Mouse (Mus musculus) forelimb bud, embryonic 11.5 days (tissue): ENCODE results near the gene Frem1.
A peak's percentile ranks its signal among the peaks of the same experiment; 100 is the strongest.

Source experiments
- DNase-seq: peaks from one replicate; pipeline ENCODE4 v3.0.0-alpha.2; 2012; ENCODE audit warnings: low read depth, low spot score

Gene Frem1

DNA sequence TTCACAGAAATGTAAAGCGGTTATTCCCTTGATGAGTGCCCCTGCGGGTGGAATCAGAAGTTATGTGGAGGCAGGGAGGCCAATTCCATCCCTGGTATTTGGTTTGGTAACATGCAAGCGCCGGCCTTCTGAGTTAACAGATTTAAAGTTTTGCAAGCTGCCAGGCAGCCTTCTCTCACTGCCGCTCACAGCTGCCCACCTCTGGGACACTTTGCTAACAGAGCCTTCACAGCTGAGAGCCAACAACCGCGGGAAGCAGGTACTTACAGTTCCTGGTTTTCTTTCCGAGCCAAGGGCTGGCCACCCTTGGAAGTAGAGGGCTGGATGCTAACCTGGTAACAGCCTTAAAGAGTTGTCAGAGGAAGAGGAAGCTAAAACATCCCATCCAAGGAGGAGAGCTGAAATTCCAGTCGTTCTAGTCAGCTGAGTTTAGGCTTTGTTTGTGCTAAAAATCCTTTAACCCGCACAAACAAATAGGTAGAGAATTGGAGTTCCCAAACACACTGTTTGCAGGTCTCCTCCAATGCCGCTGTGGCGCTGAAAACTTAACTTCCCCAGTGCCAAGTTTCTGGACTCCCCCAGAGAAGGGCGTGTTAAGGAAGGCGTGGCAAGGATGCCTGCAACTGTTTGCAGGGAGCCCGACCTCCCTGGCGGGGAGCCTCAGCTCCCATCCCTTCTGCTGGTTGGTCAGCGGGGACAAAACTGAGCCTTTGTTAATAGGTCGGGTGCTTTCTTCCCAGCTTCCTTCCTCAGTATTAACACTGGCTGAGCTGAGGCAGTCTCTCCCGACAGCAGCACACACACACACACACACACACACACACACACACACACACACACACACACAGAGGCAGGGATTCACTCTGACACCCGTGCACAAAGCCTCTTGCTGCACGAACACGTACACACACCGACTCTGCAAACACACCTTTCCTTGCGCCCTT, at the start of gene Frem1:
TSS of gene Frem1 (minus strand) at position 706 of the 944 bp plus-strand sequence.
- DNase-seq, result peak; percentile 69

DNA sequence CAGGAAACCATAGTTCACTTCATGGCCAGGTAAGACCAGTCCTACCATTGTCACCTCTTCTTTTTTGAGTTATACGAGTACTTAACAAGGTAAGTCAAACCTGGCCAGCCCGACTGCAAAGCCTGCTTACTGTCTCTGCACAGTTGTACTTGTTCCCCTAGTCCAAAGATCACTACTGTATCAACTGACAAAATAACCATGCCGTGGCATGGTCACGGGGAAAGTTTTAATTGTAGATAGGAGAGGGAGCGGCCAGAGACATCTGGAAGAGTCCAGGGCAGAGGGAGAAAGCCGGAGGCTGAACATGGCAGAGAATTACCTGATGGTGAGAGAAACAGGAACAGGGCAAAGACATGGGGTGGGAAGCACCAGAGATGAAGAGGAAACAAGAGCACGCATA, 46.9 kb upstream of the Frem1 start:
- no peak for DNase-seq

DNA sequence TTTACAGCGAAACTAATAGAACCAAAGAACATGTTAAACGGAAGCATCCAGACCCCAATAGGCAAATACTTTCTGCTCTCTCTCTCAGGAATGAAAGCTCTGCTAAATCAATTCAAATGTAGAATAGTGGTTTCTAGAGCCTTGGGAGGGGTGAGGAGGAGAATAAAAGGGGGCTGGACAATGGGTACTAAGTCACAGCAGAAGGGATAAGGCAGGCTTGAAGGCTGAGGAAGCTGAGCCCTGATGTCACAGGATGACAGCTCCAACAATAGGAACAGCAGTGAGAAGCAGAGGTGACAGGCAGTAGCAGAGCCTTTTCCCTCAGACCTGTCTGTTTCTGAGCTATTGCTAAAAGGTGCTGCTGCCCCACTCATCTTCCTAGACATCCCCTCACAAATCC, 41.8 kb upstream of the Frem1 start:
- DNase-seq, result no peak

DNA sequence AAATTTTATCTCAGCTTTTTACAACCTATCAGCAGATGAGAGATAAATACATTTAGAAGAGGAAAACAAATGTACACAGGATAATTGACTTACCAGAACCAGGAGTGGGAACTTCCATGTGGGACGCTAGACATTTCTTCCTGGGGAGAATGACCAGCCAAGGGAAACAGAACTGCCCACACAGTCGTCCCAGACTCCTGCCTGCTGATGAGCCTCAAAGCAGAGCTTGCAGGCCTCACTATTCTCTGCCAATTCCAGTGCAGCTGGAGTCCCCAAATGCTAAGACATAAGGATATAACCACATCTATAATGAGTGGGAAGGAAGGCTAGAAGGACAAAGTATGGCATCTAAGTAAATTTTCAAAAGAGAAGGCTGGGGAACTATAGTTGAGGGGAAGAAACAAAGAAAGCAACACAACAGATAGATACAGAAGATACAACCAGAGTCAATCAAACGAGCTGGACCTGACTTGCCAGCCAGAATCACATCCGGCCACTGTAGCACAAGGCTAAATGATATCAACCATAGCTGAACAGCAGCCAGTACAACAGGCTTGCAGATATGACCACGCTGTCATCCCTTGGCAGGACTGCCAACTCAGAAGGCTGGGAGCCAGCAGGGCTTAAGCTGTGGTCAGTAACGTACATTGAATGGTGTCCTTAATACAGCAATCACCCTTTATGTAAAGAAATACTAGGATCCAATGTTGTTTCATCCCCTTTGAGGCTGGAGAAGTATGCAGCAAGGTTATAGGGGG, 38.7 kb upstream of the Frem1 start:
- DNase-seq, result no peak

DNA sequence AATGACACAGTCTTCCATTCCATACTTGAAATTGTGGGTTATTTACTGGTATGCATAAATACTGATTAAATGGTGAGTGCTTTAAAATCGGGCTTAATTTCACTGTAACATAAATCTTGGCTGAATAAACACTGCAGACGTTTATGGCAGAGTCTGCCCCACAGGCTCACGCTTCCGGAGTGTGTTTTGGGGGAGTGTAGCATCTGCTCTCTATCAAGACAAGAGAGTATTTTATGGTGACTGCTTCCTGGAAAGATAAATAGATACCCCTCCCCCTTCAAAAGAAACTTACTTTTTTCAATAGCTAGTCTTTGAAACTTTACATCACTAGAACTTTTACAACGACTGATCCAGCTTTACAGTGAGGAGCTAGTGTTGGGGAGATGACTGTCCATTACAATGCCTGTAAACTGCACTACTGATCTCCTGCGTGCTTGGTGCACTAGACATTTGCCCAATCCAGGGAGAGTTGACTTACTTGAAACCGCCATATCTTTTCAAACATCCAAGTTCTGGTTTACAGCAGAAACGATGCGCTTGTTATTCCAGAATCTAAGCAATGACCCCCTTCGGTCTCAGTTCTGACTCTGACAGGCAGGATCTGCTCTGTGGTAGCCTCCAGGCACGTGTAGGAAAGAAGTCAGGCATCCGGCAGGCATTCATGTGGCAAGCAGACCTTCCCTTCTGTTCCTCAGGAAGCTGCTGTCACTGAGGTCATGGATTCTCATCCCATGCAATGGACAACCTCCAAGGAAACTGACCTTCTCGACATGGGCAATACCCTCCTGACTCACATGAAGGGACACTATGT, 28.4 kb upstream of the Frem1 start:
- peak; percentile 26 for DNase-seq

DNA sequence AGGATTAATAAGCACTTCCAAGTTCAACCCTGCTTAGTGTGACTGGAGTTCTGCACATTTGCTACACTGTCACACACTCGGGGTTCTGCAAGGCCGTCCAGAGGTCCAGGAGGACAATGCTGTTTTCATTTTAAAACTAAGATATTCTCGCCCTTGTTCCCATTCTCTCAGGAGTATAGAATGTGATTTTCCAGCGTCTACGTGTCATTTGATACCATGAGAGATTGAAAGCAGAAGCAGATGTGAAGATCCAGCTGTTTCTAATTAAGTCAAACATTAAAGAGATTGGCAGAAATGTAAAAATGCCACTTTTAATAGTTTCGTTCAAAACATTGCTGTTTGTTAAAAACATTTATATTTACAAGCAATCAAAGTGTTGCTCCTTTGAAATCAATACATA, 12.1 kb upstream of the Frem1 start:
- DNase-seq, result peak; percentile 84

DNA sequence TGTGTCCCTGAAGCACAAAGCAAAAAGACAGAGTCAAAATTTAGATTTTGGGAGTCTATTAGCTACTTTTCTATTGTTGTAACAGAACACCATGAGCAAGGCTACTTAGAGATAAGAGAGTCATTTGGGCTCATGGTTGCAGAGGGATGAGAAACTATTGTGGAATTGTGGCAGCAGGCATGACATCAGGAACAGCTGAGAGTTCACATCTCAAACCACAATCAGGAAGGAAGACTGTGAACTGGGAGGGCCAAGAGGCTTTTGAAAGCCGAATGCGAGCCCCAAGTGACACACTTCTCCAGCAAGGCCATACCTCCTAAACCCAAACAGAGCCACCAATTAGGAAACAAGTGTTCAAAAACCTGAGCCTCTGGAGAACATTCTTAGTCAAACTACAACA, 9.4 kb upstream of the Frem1 start:
- no peak for DNase-seq

DNA sequence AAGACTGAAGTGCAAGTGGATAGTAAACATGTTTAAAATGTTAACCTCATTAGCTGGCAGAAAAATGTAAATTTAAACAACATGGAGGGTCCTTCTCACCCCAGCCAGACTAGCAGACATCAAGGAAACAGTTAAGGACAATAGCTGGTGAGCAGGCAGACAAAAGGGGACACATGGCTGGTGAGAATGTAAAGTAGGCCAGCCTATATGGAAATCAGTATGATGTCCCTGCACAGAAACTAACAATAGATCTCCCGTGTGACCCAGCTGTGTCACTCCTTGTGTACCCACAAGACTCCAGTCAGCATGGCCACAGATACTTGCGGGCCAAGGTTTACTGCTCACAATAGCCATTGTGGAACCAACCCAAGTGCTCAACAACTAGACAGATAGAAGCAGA, 6.5 kb upstream of the Frem1 start:
- no peak for DNase-seq

DNA sequence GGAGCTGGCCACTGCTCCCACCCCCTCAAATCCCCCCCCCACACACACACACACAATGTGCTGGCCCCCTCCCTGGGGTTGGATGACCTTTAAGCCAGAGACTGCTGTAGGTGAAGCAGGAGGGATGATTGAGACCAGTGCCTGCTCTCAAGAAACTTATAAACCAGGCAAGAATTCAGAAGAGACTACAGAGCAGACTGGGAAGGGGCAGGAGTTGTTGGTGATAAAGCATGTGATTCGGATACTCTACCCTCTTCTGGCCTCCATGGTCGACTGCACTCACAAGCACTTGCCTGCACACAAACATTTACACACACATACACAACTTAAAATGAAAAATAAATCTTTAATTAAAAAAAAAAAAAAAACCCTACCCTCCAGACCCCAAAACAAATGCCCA, 6.0 kb upstream of the Frem1 start:
- DNase-seq, result no peak

DNA sequence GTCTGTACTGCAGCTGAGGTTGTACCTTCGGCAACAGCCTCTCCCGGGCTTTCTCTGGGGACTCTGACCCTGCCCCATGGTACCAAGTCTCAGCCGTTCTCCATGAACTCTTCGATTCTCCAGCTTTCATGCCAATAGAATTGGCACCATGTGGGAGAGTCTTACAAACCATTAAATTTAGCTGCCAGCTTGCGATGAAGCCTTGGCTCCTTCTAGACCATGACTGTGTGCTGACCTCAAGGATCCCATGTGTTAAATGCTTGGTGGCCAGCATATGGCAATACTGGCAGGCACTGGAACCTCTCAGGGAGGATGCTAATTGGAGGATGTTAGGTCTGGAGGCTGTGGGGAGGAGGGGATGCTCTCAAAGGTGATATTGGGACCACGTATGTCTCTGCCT, 4.4 kb upstream of the Frem1 start:
- no peak for DNase-seq

DNA sequence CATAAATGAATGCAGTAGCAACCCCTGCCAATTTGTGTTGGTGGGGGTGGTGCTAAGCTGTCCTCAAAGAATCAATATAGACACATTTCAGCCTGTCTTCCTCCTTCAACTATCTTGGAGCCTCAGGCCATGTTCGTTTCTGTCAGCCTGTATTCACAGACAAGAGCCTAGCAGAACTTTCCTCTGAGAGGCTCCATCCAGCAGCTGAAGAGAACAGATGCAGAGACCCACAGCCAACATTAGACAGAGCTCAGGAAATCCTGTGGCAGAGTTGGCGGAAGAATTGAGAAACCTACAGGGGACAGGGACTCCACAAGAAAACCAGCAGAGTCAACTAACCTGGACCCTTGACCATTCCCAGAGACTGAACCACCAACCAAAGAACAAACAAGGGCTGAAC, 3.3 kb upstream of the Frem1 start:
- DNase-seq, result no peak

DNA sequence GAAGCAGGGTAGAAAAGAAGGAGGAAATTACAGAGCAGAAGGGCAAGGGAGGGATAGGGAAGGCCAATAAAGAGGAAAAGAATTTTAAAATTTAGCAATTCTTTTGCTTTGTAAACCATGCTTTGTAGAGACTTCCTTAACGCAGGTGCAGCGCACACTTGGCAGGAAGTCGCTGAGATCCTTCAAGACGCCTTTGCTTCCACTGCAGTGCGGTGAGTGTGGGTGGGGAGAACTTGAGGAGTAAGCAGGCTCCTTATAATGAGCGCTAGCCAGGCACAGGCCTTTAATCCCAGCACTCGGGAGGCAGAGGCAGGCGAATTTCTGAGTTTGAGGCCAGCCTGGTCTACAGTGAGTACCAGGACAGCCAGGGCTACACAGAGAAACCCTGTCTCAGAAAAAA, 1.1 kb upstream of the Frem1 start:
- no peak for DNase-seq

DNA sequence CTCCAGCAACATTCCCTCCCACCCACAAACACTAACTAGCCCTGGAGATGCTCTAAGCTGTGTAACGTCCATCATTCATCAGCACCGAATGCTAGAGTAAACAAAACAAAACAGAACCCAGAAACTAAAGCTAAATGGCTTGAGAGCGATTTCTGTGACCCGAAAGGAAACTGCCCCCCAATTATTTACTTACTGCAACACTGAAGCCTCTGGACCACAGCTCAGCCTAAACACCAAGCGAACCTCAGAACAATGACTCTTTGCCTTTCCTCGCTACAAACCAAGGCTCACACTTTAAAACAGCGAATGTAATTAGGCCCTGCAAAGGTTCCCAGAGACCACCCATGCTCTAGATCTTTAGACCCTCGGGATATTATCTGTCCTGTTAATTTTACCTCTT, 963 bp downstream of the Frem1 start:
- no peak for DNase-seq

DNA sequence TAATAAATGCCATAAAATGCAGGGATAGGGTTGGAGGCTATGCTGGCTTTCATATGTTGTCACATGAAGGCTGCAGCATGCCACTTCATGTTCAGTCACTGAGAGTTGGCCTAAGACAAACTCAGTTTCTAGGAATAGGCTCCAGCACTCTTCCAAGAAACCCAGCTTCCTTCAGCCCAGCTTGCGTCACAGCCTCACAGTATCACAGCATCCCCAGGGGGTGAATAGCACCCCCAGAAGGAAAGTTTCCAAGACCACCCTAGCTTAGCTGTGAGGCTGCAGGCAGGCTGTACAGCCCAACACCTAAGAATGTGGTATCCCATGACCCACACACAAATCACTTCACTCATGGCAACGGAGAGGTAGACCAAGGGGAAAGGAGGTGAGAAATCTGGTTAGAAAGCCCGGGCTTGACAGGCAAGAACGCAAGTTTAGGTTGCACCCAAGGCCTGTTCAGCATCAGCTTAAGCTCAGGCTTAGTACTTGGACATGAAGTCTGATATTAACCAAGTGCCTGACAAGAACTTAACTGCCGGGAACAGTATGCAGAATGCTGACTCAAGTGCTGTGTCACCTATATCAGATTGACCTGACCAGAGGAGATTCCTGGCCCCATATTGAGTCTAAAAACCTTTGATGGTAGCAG, 1.9 kb downstream of the Frem1 start:
- no peak for DNase-seq

DNA sequence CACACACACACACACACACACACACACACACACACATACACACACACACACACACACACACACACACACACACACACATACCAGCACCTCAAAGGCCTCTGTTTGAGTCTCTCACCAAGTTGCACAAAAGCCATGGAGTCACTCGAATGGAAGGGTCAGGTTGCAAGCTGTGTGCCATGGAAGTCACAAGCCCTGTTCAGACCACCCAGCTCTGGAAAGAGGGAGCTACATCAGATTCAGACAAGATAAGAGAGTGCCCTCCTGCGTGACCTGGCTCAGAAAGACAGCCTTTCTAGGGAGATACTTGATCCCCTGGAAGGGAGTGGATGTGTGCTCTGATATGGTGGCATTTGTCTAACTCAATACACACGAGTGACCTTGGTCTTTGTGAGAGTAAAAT, 2.9 kb downstream of the Frem1 start:
- DNase-seq, result no peak

DNA sequence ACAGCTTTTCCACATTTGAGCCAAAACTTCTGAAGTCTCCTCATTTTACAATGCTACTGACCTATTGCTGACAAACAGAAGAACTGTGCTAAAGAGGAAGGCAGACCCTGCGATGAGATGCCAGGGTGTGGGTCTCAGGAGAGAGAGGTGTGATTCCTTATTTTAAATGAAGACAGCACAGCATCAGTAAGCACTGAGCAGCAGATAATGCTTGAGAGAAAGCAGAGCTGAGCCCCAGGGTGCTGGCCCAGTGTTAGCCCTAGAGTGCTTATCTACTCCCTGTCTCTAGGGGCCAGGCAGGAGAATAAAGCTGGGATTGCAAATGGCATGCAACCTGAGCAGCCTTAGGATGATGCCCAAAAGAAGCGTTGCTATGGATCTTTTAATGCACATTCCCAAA, 3.6 kb downstream of the Frem1 start:
- no peak for DNase-seq

DNA sequence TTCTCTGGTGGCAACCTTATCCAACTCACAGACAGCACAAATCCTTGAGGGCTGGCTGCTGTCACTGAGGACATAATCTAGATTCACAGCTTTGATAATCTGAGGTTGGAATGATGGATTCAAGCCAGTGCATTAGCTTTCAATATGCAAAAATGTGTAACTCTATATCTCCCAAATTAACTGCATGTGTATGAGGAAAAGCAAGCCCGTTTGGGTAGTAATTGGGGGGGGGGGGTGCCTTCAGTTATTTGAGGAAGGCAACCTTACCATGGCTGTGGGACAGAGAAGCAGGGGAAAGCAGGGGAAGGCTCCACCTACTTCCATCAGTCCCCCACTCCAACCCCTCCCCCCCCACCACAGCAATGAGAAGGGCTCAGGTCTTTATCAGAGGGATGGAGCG, 5.3 kb downstream of the Frem1 start:
- no peak for DNase-seq

DNA sequence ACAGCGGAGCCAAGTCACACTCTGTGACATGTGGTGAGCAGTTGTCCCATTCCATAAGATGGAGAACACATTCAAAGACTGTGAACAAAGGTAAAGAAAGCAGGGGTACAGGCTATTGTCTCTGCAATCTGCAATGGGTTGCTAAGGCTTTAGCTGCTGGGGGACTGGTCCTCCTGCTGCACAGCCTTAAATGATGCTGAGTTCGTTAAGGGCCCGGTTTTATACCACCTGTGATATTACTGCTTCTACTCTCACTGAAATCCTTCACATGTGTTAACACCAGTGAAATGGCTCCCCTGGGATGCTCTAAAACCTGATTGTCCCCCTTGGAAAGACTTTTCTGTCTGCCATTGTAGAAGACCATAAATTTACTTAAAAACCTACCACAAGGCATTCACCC, 6.1 kb downstream of the Frem1 start:
- DNase-seq, result no peak

DNA sequence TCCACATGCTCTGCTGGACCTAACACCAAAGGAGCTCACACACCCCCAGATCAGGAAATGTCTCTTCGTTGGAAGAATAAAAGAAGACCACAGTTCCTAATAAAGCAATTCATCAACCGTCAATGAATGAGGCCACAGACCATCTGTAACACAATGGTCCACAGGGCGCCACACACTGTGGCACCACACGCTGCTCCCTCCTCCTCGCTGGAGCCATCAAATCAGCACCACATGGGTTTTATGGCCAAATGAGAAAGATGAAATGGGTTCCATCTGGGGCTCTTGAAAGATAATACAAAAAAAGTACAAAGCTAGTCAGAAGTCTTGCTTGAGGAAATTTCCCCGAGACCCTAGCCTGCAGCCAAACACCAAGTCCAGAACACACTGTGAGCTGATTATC, 6.9 kb downstream of the Frem1 start:
- no peak for DNase-seq

DNA sequence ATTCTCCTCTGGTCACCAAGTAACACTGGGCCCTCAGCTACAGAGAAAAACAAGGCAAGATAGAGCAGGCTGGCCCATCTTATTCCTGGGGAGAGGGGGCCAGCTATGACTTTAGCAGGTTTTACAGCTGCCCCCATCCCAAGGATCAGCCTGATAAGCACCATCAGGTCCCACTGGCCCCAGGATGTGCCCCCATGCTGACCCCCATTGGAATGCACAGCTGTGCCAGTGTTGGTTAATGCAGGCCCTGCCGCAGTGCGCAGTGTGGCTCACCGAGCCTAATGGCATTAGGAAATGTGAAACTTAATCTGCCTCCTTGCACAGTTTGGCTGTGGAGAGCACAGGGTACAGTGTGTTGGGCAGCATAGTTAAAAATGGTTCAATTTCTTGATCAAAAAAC, 11.4 kb downstream of the Frem1 start:
- no peak for DNase-seq

DNA sequence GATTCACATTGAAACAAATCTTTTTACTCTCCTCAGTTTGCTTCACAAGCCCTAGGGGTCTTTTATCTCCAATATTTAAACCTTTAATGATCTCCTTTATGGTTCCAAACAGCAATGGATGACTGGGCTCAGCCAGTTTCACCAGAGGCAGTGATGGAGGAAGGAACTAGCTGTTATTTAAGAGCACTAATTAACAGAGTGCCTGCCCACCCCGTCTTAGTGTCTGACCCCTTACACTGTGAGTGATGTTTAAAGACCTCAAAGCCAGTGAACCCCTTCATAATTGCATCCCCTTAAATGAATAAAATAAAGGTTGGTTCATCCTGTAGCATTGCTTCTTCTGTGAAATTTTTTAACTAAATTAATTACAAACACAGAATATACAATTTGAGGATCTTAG, 19.4 kb downstream of the Frem1 start:
- no peak for DNase-seq

DNA sequence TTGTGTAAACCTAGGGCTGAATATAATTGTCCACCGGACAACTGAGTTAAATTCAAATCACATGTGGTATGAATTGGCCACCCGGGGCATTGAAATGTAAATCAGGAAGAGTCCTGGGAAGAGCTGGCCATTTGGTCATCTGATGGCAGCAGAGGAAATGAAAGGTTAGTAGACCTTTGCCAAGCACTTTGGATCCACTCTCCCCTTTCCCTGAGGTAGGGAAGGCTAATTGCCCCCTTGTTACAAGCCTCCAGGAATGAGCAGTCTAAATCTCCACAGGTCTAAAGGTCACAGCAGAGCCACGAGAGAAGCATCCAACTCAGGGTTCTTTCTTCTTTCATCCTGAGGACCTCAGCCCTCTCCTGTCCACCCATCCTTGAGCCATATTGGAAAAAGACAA, 20.5 kb downstream of the Frem1 start:
- no peak for DNase-seq
